ENCODE assay signal across 22 mouse cellular contexts in genomic region chr16:62496697-62497096, GRCm38 (mm10).
A peak's percentile ranks its signal among the peaks of the same experiment; 100 is the strongest.
DNase-seq lines count a peak whose midpoint lies in the region; ATAC-seq lines count a peak whose summit lies in the region.
"Had no signal": no experiment of that assay in that cellular context is flagged by ENCODE, and none has a peak within 500 bp of the region (broad histone marks: within the 10 kb centered on the region; RNA-seq: fewer than 3 reads in every experiment).

No protein-coding gene starts in this region.

- no peak overlapping the region for H3K4me3 ChIP-seq in hindbrain, embryonic 11.5 days (ENCODE audit: low read depth, low read length)
- H3K4me3 ChIP-seq in hindbrain, embryonic 13.5 days, result no peak overlapping the region
- H3K4me3 ChIP-seq in midbrain, embryonic 12.5 days, result no peak overlapping the region
- H3K4me3 ChIP-seq in midbrain, embryonic 11.5 days (ENCODE audit: low read depth, low read length), result no peak overlapping the region
- H3K4me3 ChIP-seq in midbrain, embryonic 16.5 days (ENCODE audit: low read depth, low read length), result no peak overlapping the region
- H3K4me3 ChIP-seq: embryonic facial prominence, embryonic 15.5 days; erythroblast, embryonic 14.5 days; forebrain, embryonic 13.5 days; heart, embryonic 10.5 days had no signal

- no peak for ATAC-seq in hindbrain, embryonic 11.5 days (ENCODE audit: low FRiP score)
- ATAC-seq in hindbrain, embryonic 13.5 days (ENCODE audit: low FRiP score), result no peak
- ATAC-seq in midbrain, embryonic 12.5 days (ENCODE audit: low FRiP score, low read depth), result 0 out of 2 replicates have a peak, but pooled peaks have one; percentile 12
- no peak for ATAC-seq in midbrain, embryonic 11.5 days (ENCODE audit: low FRiP score)
- ATAC-seq in midbrain, embryonic 16.5 days, result peak; percentile 17; the same call in 1 of the 2 replicates
- ATAC-seq: forebrain, embryonic 13.5 days; intestine, embryonic 16.5 days had no signal

- no peaks in the 10 kb centered on the region for H3K4me1 ChIP-seq in hindbrain, embryonic 11.5 days (replicated peaks; ENCODE audit: control insufficient read depth, insufficient read depth, low read length)
- no peaks in the 10 kb centered on the region for H3K4me1 ChIP-seq in hindbrain, embryonic 13.5 days (replicated peaks)
- no peaks in the 10 kb centered on the region for H3K4me1 ChIP-seq in midbrain, embryonic 12.5 days
- no peaks in the 10 kb centered on the region for H3K4me1 ChIP-seq in midbrain, embryonic 11.5 days (ENCODE audit: control insufficient read depth, insufficient read depth, low read length)
- H3K4me1 ChIP-seq in midbrain, embryonic 16.5 days (ENCODE audit: control insufficient read depth, insufficient read depth, low read length), result no peaks in the 10 kb centered on the region
- H3K4me1 ChIP-seq: embryonic facial prominence, embryonic 15.5 days; forebrain, embryonic 13.5 days; heart, embryonic 10.5 days had no signal

- H3K4me2 ChIP-seq in hindbrain, embryonic 11.5 days (replicated peaks; ENCODE audit: low read depth, low read length), result no peak overlapping the region
- H3K4me2 ChIP-seq in hindbrain, embryonic 13.5 days, result no peak overlapping the region
- H3K4me2 ChIP-seq in midbrain, embryonic 12.5 days (replicated peaks), result no peak overlapping the region
- no peak overlapping the region for H3K4me2 ChIP-seq in midbrain, embryonic 11.5 days
- H3K4me2 ChIP-seq in midbrain, embryonic 16.5 days (ENCODE audit: low read length), result no peak overlapping the region; the same call in 1 of the 2 replicates
- H3K4me2 ChIP-seq: embryonic facial prominence, embryonic 15.5 days; forebrain, embryonic 13.5 days had no signal

- H3K27me3 ChIP-seq in hindbrain, embryonic 11.5 days (ENCODE audit: control insufficient read depth, insufficient read depth, low read length), result no peaks in the 10 kb centered on the region
- no peaks in the 10 kb centered on the region for H3K27me3 ChIP-seq in hindbrain, embryonic 13.5 days
- H3K27me3 ChIP-seq in midbrain, embryonic 12.5 days, result no peaks in the 10 kb centered on the region
- no peaks in the 10 kb centered on the region for H3K27me3 ChIP-seq in midbrain, embryonic 11.5 days (ENCODE audit: control insufficient read depth, insufficient read depth, low read length)
- no peaks in the 10 kb centered on the region for H3K27me3 ChIP-seq in midbrain, embryonic 16.5 days (ENCODE audit: control insufficient read depth, insufficient read depth, low read depth, low read length)
- H3K27me3 ChIP-seq: CH12.LX; embryonic facial prominence, embryonic 15.5 days; forebrain, embryonic 13.5 days had no signal

- no peaks in the 10 kb centered on the region for H3K9me3 ChIP-seq in hindbrain, embryonic 11.5 days (ENCODE audit: control insufficient read depth, low read length)
- H3K9me3 ChIP-seq in hindbrain, embryonic 13.5 days, result no peaks in the 10 kb centered on the region
- no peaks in the 10 kb centered on the region for H3K9me3 ChIP-seq in midbrain, embryonic 12.5 days
- no peaks in the 10 kb centered on the region for H3K9me3 ChIP-seq in midbrain, embryonic 11.5 days (ENCODE audit: control insufficient read depth, low read length)
- H3K9me3 ChIP-seq in midbrain, embryonic 16.5 days (replicated peaks; ENCODE audit: control insufficient read depth, low read length, poor library complexity, severe bottlenecking), result no peaks in the 10 kb centered on the region
- H3K9me3 ChIP-seq: embryonic facial prominence, embryonic 15.5 days; forebrain, embryonic 13.5 days; heart, embryonic 10.5 days had no signal

- H3K27ac ChIP-seq in hindbrain, embryonic 11.5 days (ENCODE audit: low read depth, low read length), result no peak overlapping the region
- H3K27ac ChIP-seq in hindbrain, embryonic 13.5 days, result no peak overlapping the region
- H3K27ac ChIP-seq in midbrain, embryonic 12.5 days (replicated peaks), result no peak overlapping the region
- no peak overlapping the region for H3K27ac ChIP-seq in midbrain, embryonic 11.5 days (ENCODE audit: low read depth, low read length)
- no peak overlapping the region for H3K27ac ChIP-seq in midbrain, embryonic 16.5 days (ENCODE audit: low read length)
- H3K27ac ChIP-seq: embryonic facial prominence, embryonic 15.5 days; forebrain, embryonic 13.5 days; heart, embryonic 10.5 days had no signal

- no peak overlapping the region for H3K9ac ChIP-seq in hindbrain, embryonic 11.5 days (ENCODE audit: low read depth, low read length)
- no peak overlapping the region for H3K9ac ChIP-seq in hindbrain, embryonic 13.5 days
- H3K9ac ChIP-seq in midbrain, embryonic 12.5 days (replicated peaks), result no peak overlapping the region
- no peak overlapping the region for H3K9ac ChIP-seq in midbrain, embryonic 11.5 days (ENCODE audit: low read length)
- no peak overlapping the region for H3K9ac ChIP-seq in midbrain, embryonic 16.5 days (ENCODE audit: low read depth, low read length)
- H3K9ac ChIP-seq: embryonic facial prominence, embryonic 15.5 days; forebrain, embryonic 13.5 days had no signal

- 39% methylated on average over 9 of the region's 9 CpGs for WGBS in hindbrain, embryonic 11.5 days
- WGBS in hindbrain, embryonic 13.5 days, result 36% methylated on average over 9 of the region's 9 CpGs
- 35% methylated on average over 9 of the region's 9 CpGs for WGBS in midbrain, embryonic 12.5 days
- WGBS in midbrain, embryonic 11.5 days, result 38% methylated on average over 9 of the region's 9 CpGs
- WGBS in midbrain, embryonic 16.5 days, result 29% methylated on average over 9 of the region's 9 CpGs

- peak; percentile 2 for DNase-seq in hindbrain, embryonic 11.5 days (ENCODE audit: low spot score)
- no peak for DNase-seq in midbrain, embryonic 11.5 days (ENCODE audit: low spot score, missing footprints)
- peak; percentile 8 for DNase-seq in brain, adult 2 months (ENCODE audit: low read depth, low spot score)
- DNase-seq in gastrocnemius, postnatal 10 days, result no peak
- DNase-seq: adrenal gland, adult 2 months; adrenal gland, postnatal 25 days; cerebellum, adult 11 months; cerebellum, adult 8-10 months; cerebellum, postnatal 14 days; embryo, embryonic 11 days; heart, adult 18-20 months; heart, postnatal 10 days; heart, postnatal 4 days had no signal

- H3K36me3 ChIP-seq in hindbrain, embryonic 11.5 days (ENCODE audit: control insufficient read depth, insufficient read depth, low read length), result no peaks in the 10 kb centered on the region
- H3K36me3 ChIP-seq in hindbrain, embryonic 13.5 days, result no peaks in the 10 kb centered on the region
- no peaks in the 10 kb centered on the region for H3K36me3 ChIP-seq in midbrain, embryonic 12.5 days
- H3K36me3 ChIP-seq in midbrain, embryonic 11.5 days (ENCODE audit: control insufficient read depth, insufficient read depth, low read length), result no peaks in the 10 kb centered on the region
- no peaks in the 10 kb centered on the region for H3K36me3 ChIP-seq in midbrain, embryonic 16.5 days (ENCODE audit: control insufficient read depth, insufficient read depth, low read length)
- H3K36me3 ChIP-seq: embryonic facial prominence, embryonic 15.5 days; heart, embryonic 10.5 days had no signal

Comparison
In these comparisons a context has a peak if more than half of its experiments do, and no peak if none do; other contexts are left out.
1. ATAC-seq: peak in midbrain, embryonic 12.5 days (single experiment) and midbrain, embryonic 16.5 days (single experiment); none in hindbrain, embryonic 11.5 days (single experiment), hindbrain, embryonic 13.5 days (single experiment) and midbrain, embryonic 11.5 days (single experiment).
2. DNase-seq: peak in hindbrain, embryonic 11.5 days (single experiment) and brain, adult 2 months (single experiment); none in midbrain, embryonic 11.5 days (single experiment) and gastrocnemius, postnatal 10 days (single experiment).